Mouse (Mus musculus) intestine, embryonic 14.5 days (tissue): ENCODE data around the gene Slc16a4. TPM values are rescaled to one million over a fixed set of nuclear protein-coding genes. Genes with fewer than 3 reads are reported as not detected.

Source experiments
- ATAC-seq: fragments of 200-750 bp; cut with Nextera tagmentation; replicated peaks from 2 replicates; pipeline ENCODE4 v1.8.0; 2017; ENCODE audit warnings: low read depth, moderate number of reproducible peaks, moderate TSS enrichment, moderate library complexity; ENCODE audit not compliant: low FRiP score, low TSS enrichment
- DNase-seq: peaks from one replicate; pipeline ENCODE4 v3.0.0-alpha.2; 2018; ENCODE audit warnings: low spot score
- H3K27ac ChIP-seq: fragments of 300-500 bp; sonication (generic); 2 replicates; pipeline ENCODE4 v1.5.1; 2014; ENCODE audit warnings: low read depth, mild to moderate bottlenecking, control low read depth
- H3K27me3 ChIP-seq: fragments of 300-500 bp; sonication (generic); replicated peaks from 2 replicates; pipeline ENCODE4 v1.6.1; 2014; ENCODE audit warnings: low read length, control low read depth; ENCODE audit not compliant: control insufficient read depth, insufficient read depth
- H3K36me3 ChIP-seq: fragments of 300-500 bp; sonication (generic); 2 replicates; pipeline ENCODE4 v1.6.1; 2014; ENCODE audit warnings: low read length, control low read depth; ENCODE audit not compliant: control insufficient read depth, insufficient read depth
- H3K4me1 ChIP-seq: fragments of 300-500 bp; sonication (generic); replicated peaks from 2 replicates; pipeline ENCODE4 v1.6.1; 2014; ENCODE audit warnings: low read length, control low read depth, mixed read lengths; ENCODE audit not compliant: control insufficient read depth, insufficient read depth
- H3K4me2 ChIP-seq: fragments of 300-500 bp; sonication (generic); 2 replicates; pipeline ENCODE4 v1.6.1; 2014; ENCODE audit warnings: low read length
- H3K4me3 ChIP-seq: fragments of 300-500 bp; sonication (generic); 2 replicates; pipeline ENCODE4 v1.5.1; 2014; ENCODE audit warnings: low read depth, low read length, control low read depth, mixed read lengths
- H3K9ac ChIP-seq: fragments of 300-500 bp; sonication (generic); 2 replicates; pipeline ENCODE4 v1.6.1; 2014; ENCODE audit warnings: mild to moderate bottlenecking, low read length
- H3K9me3 ChIP-seq: fragments of 300-500 bp; sonication (generic); 2 replicates; pipeline ENCODE4 v1.6.1; 2016; ENCODE audit warnings: low read length, control low read depth; ENCODE audit not compliant: control insufficient read depth
- WGBS: fragments of 180-500 bp; shearing (Covaris S2); extraction: QIAGEN DNeasy Blood & Tissue Kit; methylation state at CpG from one replicate; pipeline ENCODE4 v1.1.7; 2014; 5-methylcytosine and 5-hydroxymethylcytosine counted together
- polyA plus RNA-seq: library from polyadenylated mRNA; unstranded; fragments of >200 nt; fragmentation: Nextera tagmentation; extraction: Ambion mirVana; gene quantifications from 2 replicates; pipeline ENCODE4 v1.2.1, GENCODE M21; 2014

The Slc16a4 gene
- polyA plus RNA-seq: 3.7 and 4.0 TPM in 2 replicates

- peak within 1 kb of the TSS; percentile 60; the same call in 1 of the 2 replicates for H3K27ac ChIP-seq
- DNase-seq (peak; percentile 67), ATAC-seq (peak; percentile 88)
- H3K9ac ChIP-seq: no peak within 1 kb of the TSS
- no peaks in the 10 kb centered on the region for H3K36me3 ChIP-seq
- 18% methylated on average over 9 of the region's 9 CpGs for WGBS
- H3K27me3 ChIP-seq: no peaks in the 10 kb centered on the region
- H3K9me3 ChIP-seq: no peaks in the 10 kb centered on the region
- no peaks in the 10 kb centered on the region for H3K4me1 ChIP-seq
- no peak within 1 kb of the TSS for H3K4me3 ChIP-seq
- peak within 1 kb of the TSS; percentile 26; the same call in 1 of the 2 replicates for H3K4me2 ChIP-seq
Measured at GRCm38 (mm10) chr3:107290764-107291381, at the start of gene Slc16a4. Slc16a4 (plus strand) TSS chr3:107291230.

- no peaks in the 10 kb centered on the region for H3K4me1 ChIP-seq
- no peak overlapping the region for H3K4me3 ChIP-seq
- H3K36me3 ChIP-seq: no peaks in the 10 kb centered on the region
- H3K9me3 ChIP-seq: no peaks in the 10 kb centered on the region
- no peak overlapping the region for H3K27ac ChIP-seq
- ATAC-seq: no peak
- DNase-seq: no peak
- no peak overlapping the region for H3K4me2 ChIP-seq
- no peak overlapping the region for H3K9ac ChIP-seq
- no peaks in the 10 kb centered on the region for H3K27me3 ChIP-seq
- WGBS: 65% methylated on average over 14 of the region's 14 CpGs
Measured at GRCm38 (mm10) chr3:107241389-107242094, 49.5 kb upstream of the Slc16a4 start.

- Histone ChIP-seq H3K9me3 (no peaks in the 10 kb centered on the region), H3K4me2 (no peak overlapping the region), H3K4me3 (no peak overlapping the region), H3K4me1 (no peaks in the 10 kb centered on the region), H3K27me3 (no peaks in the 10 kb centered on the region), H3K27ac (no peak overlapping the region), H3K9ac (no peak overlapping the region), H3K36me3 (no peaks in the 10 kb centered on the region)
- DNase-seq: no peak
- 83% methylated on average over 6 of the region's 6 CpGs for WGBS
- ATAC-seq: no peak
Measured at GRCm38 (mm10) chr3:107246876-107247275, 44.2 kb upstream of the Slc16a4 start.

GRCm38 (mm10) chr3:107249042-107249441 lies 42.0 kb upstream of the Slc16a4 start:
- no peak for DNase-seq
- Histone ChIP-seq H3K27ac (no peak overlapping the region), H3K9ac (no peak overlapping the region), H3K4me3 (no peak overlapping the region), H3K27me3 (no peaks in the 10 kb centered on the region), H3K4me2 (no peak overlapping the region), H3K9me3 (no peaks in the 10 kb centered on the region), H3K4me1 (no peaks in the 10 kb centered on the region), H3K36me3 (no peaks in the 10 kb centered on the region)
- ATAC-seq: no peak
- WGBS: 64% methylated on average over 3 of the region's 3 CpGs

- no peak for DNase-seq
- Histone ChIP-seq H3K4me2 (no peak overlapping the region), H3K9me3 (no peaks in the 10 kb centered on the region), H3K36me3 (no peaks in the 10 kb centered on the region), H3K4me1 (no peaks in the 10 kb centered on the region; the same call in 1 of the 2 replicates), H3K27ac (no peak overlapping the region), H3K4me3 (no peak overlapping the region), H3K9ac (no peak overlapping the region), H3K27me3 (no peaks in the 10 kb centered on the region)
- ATAC-seq: no peak
- 15% methylated on average over 2 of the region's 2 CpGs for WGBS
Measured at GRCm38 (mm10) chr3:107250320-107250719, 40.7 kb upstream of the Slc16a4 start.

- no peak overlapping the region for H3K4me2 ChIP-seq
- H3K27ac ChIP-seq: no peak overlapping the region
- no peak overlapping the region for H3K4me3 ChIP-seq
- H3K36me3 ChIP-seq: no peaks in the 10 kb centered on the region
- DNase-seq (no peak), ATAC-seq (no peak)
- H3K9me3 ChIP-seq: no peaks in the 10 kb centered on the region
- no peaks in the 10 kb centered on the region for H3K27me3 ChIP-seq
- no peak overlapping the region for H3K9ac ChIP-seq
- WGBS: 61% methylated on average over 4 of the region's 4 CpGs
- H3K4me1 ChIP-seq: no peaks in the 10 kb centered on the region; the same call in 1 of the 2 replicates
Measured at GRCm38 (mm10) chr3:107252035-107252434, 39.0 kb upstream of the Slc16a4 start.

- no peaks in the 10 kb centered on the region for H3K27me3 ChIP-seq
- 36% methylated on average over 5 of the region's 5 CpGs for WGBS
- H3K27ac ChIP-seq: no peak overlapping the region
- no peak for ATAC-seq
- H3K4me2 ChIP-seq: no peak overlapping the region
- H3K9me3 ChIP-seq: no peaks in the 10 kb centered on the region
- H3K9ac ChIP-seq: no peak overlapping the region
- no peaks in the 10 kb centered on the region for H3K36me3 ChIP-seq
- DNase-seq: no peak
- no peaks in the 10 kb centered on the region; the same call in 1 of the 2 replicates for H3K4me1 ChIP-seq
- H3K4me3 ChIP-seq: no peak overlapping the region
Measured at GRCm38 (mm10) chr3:107253925-107254324, 37.1 kb upstream of the Slc16a4 start.

GRCm38 (mm10) chr3:107255992-107256391 lies 35.0 kb upstream of the Slc16a4 start:
- no peaks in the 10 kb centered on the region; the same call in 1 of the 2 replicates for H3K4me1 ChIP-seq
- no peaks in the 10 kb centered on the region for H3K36me3 ChIP-seq
- no peak overlapping the region for H3K4me3 ChIP-seq
- no peak for DNase-seq
- H3K27ac ChIP-seq: no peak overlapping the region
- 75% methylated on average over 3 of the region's 3 CpGs for WGBS
- H3K9me3 ChIP-seq: no peaks in the 10 kb centered on the region
- no peaks in the 10 kb centered on the region for H3K27me3 ChIP-seq
- no peak overlapping the region for H3K4me2 ChIP-seq
- H3K9ac ChIP-seq: no peak overlapping the region
- ATAC-seq: no peak
